Mouse (Mus musculus): ENCODE data around the gene 6330409D20Rik.

The 6330409D20Rik gene

DNA sequence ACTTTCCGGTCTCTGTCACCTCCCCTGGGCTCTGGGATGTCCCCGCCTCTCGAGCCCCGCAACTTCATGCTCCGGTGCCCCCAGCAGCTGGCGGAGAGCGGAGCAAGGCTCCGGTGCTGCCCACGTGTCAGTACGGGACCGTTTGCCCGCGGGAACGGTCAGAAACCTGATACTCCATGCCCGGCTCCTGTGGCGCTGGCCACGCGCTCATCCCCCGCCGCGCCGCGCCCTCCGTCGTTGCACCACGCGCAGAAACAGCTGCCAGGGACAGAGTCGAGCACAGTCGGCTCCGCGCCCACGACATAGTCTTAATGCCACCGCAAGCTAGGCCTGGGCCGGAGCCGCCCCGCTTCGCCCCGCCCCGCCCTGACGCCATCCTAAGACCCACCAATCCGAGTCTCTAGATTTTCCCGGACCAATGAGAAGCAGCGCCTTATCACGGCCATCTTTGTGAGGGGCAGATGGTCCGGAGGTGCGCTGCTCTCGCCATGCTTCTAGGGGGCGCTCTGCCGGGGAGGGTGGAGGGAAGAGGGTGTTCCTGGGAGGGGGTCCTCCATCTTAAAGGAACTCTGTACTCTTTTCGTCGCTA, 46.9 kb downstream of the 6330409D20Rik start:
- peak; percentile 98 for DNase-seq

- DNase-seq, result peak; percentile 40
Observed at GRCm38 (mm10) chr2:32693282-32693681, 47.5 kb downstream of the 6330409D20Rik start.

DNA sequence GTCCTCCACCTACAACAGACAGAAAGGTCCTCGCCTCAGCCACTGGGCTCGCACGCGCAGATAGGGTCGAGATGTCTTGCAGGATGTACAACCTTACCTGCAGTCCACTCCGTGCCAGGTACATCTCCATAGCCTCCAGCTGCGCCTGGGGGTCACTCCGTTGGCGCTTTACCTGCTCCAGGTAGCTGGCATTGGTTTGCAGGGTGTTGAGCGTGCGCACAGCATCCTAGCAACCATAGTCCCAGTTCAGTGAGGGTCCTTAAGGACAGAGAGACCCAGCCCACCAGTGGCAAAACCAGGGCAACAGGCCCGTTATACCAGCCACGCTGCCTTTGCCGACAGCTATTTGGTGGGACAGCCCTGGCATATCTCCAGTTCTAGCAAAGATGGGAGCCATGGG, 48.3 kb downstream of the 6330409D20Rik start:
- DNase-seq, result no peak

DNA sequence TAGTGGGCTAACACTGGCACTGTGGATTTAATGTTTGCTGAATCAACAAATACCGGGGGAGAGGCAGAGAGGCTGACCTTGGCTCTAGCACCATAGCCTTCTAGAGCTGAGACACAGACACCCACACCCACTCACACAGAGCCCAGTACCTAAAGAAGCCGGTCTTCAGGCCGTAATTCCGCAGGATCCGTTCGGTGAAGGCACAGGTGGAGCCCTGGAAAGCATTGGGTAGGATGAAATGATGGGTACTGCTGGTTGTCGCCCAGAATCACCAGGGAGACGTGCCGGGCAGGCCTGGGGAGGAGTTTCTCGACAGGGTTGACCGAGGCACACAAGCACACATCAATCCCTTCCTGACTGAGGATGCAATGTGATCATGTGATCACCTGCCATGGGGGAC, 49.8 kb downstream of the 6330409D20Rik start:
- no peak for DNase-seq

- DNase-seq, result peak; percentile 97
Observed at GRCm38 (mm10) chr2:32689420-32689819, 51.4 kb downstream of the 6330409D20Rik start.

GRCm38 (mm10) chr2:32687562-32687961, 53.3 kb downstream of the 6330409D20Rik start:
- no peak for DNase-seq

- DNase-seq, result no peak
Observed at GRCm38 (mm10) chr2:32686640-32687039, 54.2 kb downstream of the 6330409D20Rik start.

GRCm38 (mm10) chr2:32685807-32686206, 55.0 kb downstream of the 6330409D20Rik start:
- no peak for DNase-seq

DNA sequence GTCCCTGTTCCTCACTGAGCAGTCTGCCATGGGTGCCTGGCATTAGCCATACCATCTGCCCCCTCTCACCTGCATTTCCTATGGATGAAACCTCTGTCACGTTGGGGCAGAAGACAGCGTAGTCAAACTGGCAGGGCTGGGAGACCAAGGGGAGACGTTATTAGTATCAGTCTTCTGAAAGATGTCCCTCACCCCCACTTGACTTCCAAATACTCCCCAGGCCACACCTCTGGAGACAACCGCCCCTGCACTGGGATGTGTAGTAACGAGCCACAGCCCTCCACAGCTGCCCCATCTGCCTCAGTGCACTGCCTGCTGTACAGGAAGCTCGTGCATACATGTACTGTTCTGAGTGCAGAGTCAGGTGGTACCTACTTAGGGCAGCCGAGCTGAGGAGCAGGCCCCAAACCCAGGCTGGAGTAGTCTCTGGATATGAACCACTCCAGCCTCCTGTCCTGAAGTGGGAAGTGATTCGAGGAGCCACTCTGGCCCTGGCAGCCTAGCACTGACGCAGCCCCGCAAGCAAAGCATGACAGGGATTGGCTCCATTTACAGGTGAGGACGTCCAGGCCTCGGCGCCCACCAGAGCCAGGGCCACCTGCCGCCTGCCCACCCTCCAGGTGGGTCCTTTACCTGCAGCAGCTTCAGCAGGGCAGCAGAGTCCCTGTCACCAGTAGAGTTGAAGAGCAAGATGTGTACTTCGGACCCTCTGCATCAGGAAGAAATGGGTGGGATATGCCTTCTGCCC, 56.0 kb downstream of the 6330409D20Rik start:
- no peak for DNase-seq

- no peak for DNase-seq
Observed at GRCm38 (mm10) chr2:32683701-32684100, 57.1 kb downstream of the 6330409D20Rik start.

DNA sequence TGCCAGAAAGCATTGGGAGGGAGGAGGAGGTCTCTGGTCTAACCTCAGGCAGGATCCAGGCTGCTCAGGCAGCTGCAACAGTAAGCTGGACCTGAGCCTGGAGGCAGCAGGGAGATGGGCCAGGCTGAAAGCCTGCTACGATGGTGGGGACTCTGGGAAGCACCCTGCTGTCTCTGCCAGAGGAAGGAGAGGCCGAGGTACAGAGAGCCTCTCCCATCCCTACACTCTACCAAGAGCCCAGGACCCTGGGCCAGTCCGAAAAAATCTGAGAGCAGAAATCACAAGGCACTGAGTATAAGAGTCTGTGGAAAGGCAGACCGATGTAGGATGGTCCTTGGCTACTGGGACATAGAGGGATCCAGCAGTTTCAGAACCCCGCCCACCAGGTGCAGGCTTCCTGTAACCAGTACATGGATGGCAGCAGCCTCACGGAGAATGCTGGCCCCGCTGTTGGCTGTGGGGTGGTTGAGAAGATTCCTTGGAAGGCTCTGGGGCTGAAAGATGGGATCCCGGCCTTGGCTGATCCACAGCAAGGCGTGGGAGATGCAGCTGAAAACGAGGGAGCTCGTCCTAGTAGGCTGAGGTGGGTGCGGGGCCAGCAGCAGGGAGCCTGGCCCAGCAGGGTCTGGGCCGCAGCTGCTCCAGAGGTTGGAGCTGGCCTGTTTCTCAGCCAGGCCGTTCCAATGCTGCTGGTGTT, 57.9 kb downstream of the 6330409D20Rik start:
- no peak for DNase-seq

Data from thymus, postnatal 4 days (tissue).